Mouse (Mus musculus) kidney, postnatal 0 days (tissue): ENCODE measurements around the gene Actr3b. TPM values are rescaled to one million over a fixed set of nuclear protein-coding genes. Genes with fewer than 3 reads are reported as not detected.

Source experiments
- ATAC-seq: fragments of 200-750 bp; cut with Nextera tagmentation; replicated peaks from 2 replicates; pipeline ENCODE4 v1.8.0; 2017; ENCODE audit warnings: low read depth, moderate number of reproducible peaks, moderate TSS enrichment, moderate library complexity; ENCODE audit not compliant: low FRiP score
- DNase-seq: peaks from one replicate; pipeline ENCODE4 v3.0.0-alpha.2; 2016; ENCODE audit warnings: low spot score
- H3K27ac ChIP-seq: fragments of 300-500 bp; sonication (generic); 2 replicates; pipeline ENCODE4 v1.5.1; 2014; ENCODE audit warnings: mild to moderate bottlenecking
- H3K27me3 ChIP-seq: fragments of 300-500 bp; sonication (generic); 2 replicates; pipeline ENCODE4 v1.6.1; 2014; ENCODE audit warnings: low read length, mixed read lengths; ENCODE audit not compliant: insufficient read depth
- H3K36me3 ChIP-seq: fragments of 300-500 bp; sonication (generic); 2 replicates; pipeline ENCODE4 v1.6.1; 2014; ENCODE audit warnings: low read length, mixed read lengths; ENCODE audit not compliant: insufficient read depth
- H3K4me1 ChIP-seq: fragments of 300-500 bp; sonication (generic); replicated peaks from 2 replicates; pipeline ENCODE4 v1.6.1; 2014; ENCODE audit warnings: antibody characterized with exemption, low read length, mixed read lengths; ENCODE audit not compliant: insufficient read depth
- H3K4me2 ChIP-seq: fragments of 300-500 bp; sonication (generic); 2 replicates; pipeline ENCODE4 v1.6.1; 2014; ENCODE audit warnings: mild to moderate bottlenecking, low read length, moderate library complexity, mixed read lengths
- H3K4me3 ChIP-seq: fragments of 300-500 bp; sonication (generic); replicated peaks from 2 replicates; pipeline ENCODE4 v1.5.1; 2014; ENCODE audit warnings: low read depth, low read length
- H3K9ac ChIP-seq: fragments of 300-500 bp; sonication (generic); 2 replicates; pipeline ENCODE4 v1.6.1; 2014; ENCODE audit warnings: low read depth, low read length
- H3K9me3 ChIP-seq: fragments of 300-500 bp; sonication (generic); replicated peaks from 2 replicates; pipeline ENCODE4 v1.6.1; 2016; ENCODE audit warnings: low read length, inconsistent platforms, mixed read lengths
- CTCF ChIP-seq: IDR thresholded peaks from 2 replicates; pipeline ENCODE4 v1.5.1; 2016; ENCODE audit warnings: antibody characterized with exemption, low read depth, mild to moderate bottlenecking, moderate library complexity
- WGBS: fragments of 180-500 bp; shearing (Covaris S2); extraction: QIAGEN DNeasy Blood & Tissue Kit; methylation state at CpG from one replicate; pipeline ENCODE4 v1.1.7; 2014; 5-methylcytosine and 5-hydroxymethylcytosine counted together
- polyA plus RNA-seq: library from polyadenylated mRNA; unstranded; fragments of >200 nt; fragmentation: Nextera tagmentation; extraction: Ambion mirVana; gene quantifications from 2 replicates; pipeline ENCODE4 v1.2.1, GENCODE M21; 2015

The Actr3b gene
- polyA plus RNA-seq, 1 experiment from 2014 or later: 5.8 TPM

- Histone ChIP-seq H3K4me1 (no peaks in the 10 kb centered on the region), H3K36me3 (no peaks in the 10 kb centered on the region), H3K9ac (no peak overlapping the region), H3K4me3 (no peak overlapping the region), H3K27me3 (no peaks in the 10 kb centered on the region), H3K9me3 (no peaks in the 10 kb centered on the region), H3K27ac (no peak overlapping the region), H3K4me2 (no peak overlapping the region)
- ATAC-seq: no peak
- no peak for DNase-seq
- WGBS: 46% methylated on average over 2 of the region's 2 CpGs
- TF ChIP-seq CTCF: no peak
Measured at GRCm38 (mm10) chr5:25769406-25769805, 9.6 kb downstream of the Actr3b start.

- no peak for TF ChIP-seq CTCF
- ATAC-seq (no peak), DNase-seq (no peak)
- Histone ChIP-seq H3K9ac (no peak overlapping the region), H3K27ac (no peak overlapping the region), H3K36me3 (no peaks in the 10 kb centered on the region), H3K4me2 (no peak overlapping the region), H3K4me1 (no peaks in the 10 kb centered on the region), H3K9me3 (no peaks in the 10 kb centered on the region), H3K4me3 (no peak overlapping the region), H3K27me3 (no peaks in the 10 kb centered on the region)
- WGBS: 84% methylated on average over 9 of the region's 9 CpGs
Measured at GRCm38 (mm10) chr5:25772456-25772855, 12.7 kb downstream of the Actr3b start.

GRCm38 (mm10) chr5:25773921-25774790 is 14.4 kb downstream of the Actr3b start:
- 62% methylated on average over 13 of the region's 13 CpGs for WGBS
- H3K9ac ChIP-seq: no peak overlapping the region
- no peaks in the 10 kb centered on the region for H3K4me1 ChIP-seq
- ATAC-seq (no peak), DNase-seq (no peak)
- no peaks in the 10 kb centered on the region for H3K9me3 ChIP-seq
- no peak overlapping the region for H3K27ac ChIP-seq
- no peak overlapping the region for H3K4me3 ChIP-seq
- H3K27me3 ChIP-seq: no peaks in the 10 kb centered on the region
- H3K36me3 ChIP-seq: no peaks in the 10 kb centered on the region
- TF ChIP-seq CTCF: no peak
- H3K4me2 ChIP-seq: no peak overlapping the region

GRCm38 (mm10) chr5:25791570-25791969 is 31.8 kb downstream of the Actr3b start:
- no peak for TF ChIP-seq CTCF
- H3K36me3 ChIP-seq: no peaks in the 10 kb centered on the region
- no peaks in the 10 kb centered on the region for H3K9me3 ChIP-seq
- no peaks in the 10 kb centered on the region for H3K4me1 ChIP-seq
- 89% methylated on average over 6 of the region's 6 CpGs for WGBS
- H3K27me3 ChIP-seq: no peaks in the 10 kb centered on the region
- ATAC-seq (no peak), DNase-seq (no peak)
- no peak overlapping the region for H3K9ac ChIP-seq
- no peak overlapping the region for H3K4me2 ChIP-seq
- H3K27ac ChIP-seq: no peak overlapping the region
- no peak overlapping the region for H3K4me3 ChIP-seq

- ATAC-seq: no peak
- H3K36me3 ChIP-seq: no peaks in the 10 kb centered on the region
- H3K27ac ChIP-seq: no peak overlapping the region
- no peaks in the 10 kb centered on the region for H3K4me1 ChIP-seq
- TF ChIP-seq CTCF: no peak
- WGBS: 87% methylated on average over 11 of the region's 11 CpGs
- H3K9ac ChIP-seq: no peak overlapping the region
- no peak overlapping the region for H3K4me3 ChIP-seq
- no peak for DNase-seq
- no peak overlapping the region for H3K4me2 ChIP-seq
- H3K27me3 ChIP-seq: no peaks in the 10 kb centered on the region
- H3K9me3 ChIP-seq: no peaks in the 10 kb centered on the region
Measured at GRCm38 (mm10) chr5:25797776-25798175, 38.0 kb downstream of the Actr3b start.

GRCm38 (mm10) chr5:25800929-25801328 is 41.1 kb downstream of the Actr3b start:
- DNase-seq (no peak), ATAC-seq (no peak)
- no peaks in the 10 kb centered on the region for H3K27me3 ChIP-seq
- 67% methylated on average over 6 of the region's 6 CpGs for WGBS
- H3K4me1 ChIP-seq: no peaks in the 10 kb centered on the region
- H3K9ac ChIP-seq: no peak overlapping the region
- H3K27ac ChIP-seq: no peak overlapping the region
- no peaks in the 10 kb centered on the region for H3K36me3 ChIP-seq
- H3K9me3 ChIP-seq: no peaks in the 10 kb centered on the region
- no peak overlapping the region for H3K4me3 ChIP-seq
- no peak for TF ChIP-seq CTCF
- no peak overlapping the region for H3K4me2 ChIP-seq
